Comparison of ENCODE assay signal across 8 mouse cellular contexts in genomic region chr3:152980431-152980830, GRCm38 (mm10). TPM values are rescaled to one million over a fixed set of nuclear protein-coding genes. Genes with fewer than 3 reads are reported as not detected.
DNase-seq lines count a peak whose midpoint lies in the region; ATAC-seq lines count a peak whose summit lies in the region.

No protein-coding gene starts in this region.

- H3K36me3 ChIP-seq in embryonic facial prominence, embryonic 13.5 days, result no peaks in the 10 kb centered on the region
- H3K36me3 ChIP-seq in hindbrain, embryonic 16.5 days (ENCODE audit: control insufficient read depth, insufficient read depth, low read length), result no peaks in the 10 kb centered on the region

- peak; percentile 10 for DNase-seq in kidney, adult 18-20 months
- no peak for DNase-seq in kidney, adult 11 months
- peak; percentile 17 for DNase-seq in mesoderm, embryonic 11.5 days (ENCODE audit: low read depth, low spot score)
- DNase-seq in c-Kit-positive CD71-positive TER-119-positive erythroid progenitor cells, embryonic 14.5 days (ENCODE audit: low spot score), result no peak
- DNase-seq in urinary bladder, postnatal 4 days (ENCODE audit: low spot score in 2 of 2), result no peak
- no peak for DNase-seq in frontal cortex, postnatal 36 days (ENCODE audit: low spot score in 2 of 2)

- H3K27me3 ChIP-seq in embryonic facial prominence, embryonic 13.5 days, result peaks cover 44% of the 10 kb centered on the region
- H3K27me3 ChIP-seq in hindbrain, embryonic 16.5 days (replicated peaks; ENCODE audit: control insufficient read depth, insufficient read depth, low read length), result no peaks in the 10 kb centered on the region

- H3K4me2 ChIP-seq in embryonic facial prominence, embryonic 13.5 days, result peak overlapping the region; percentile 96
- H3K4me2 ChIP-seq in hindbrain, embryonic 16.5 days (ENCODE audit: low read length), result peak overlapping the region; percentile 87

- no peaks in the 10 kb centered on the region for H3K9me3 ChIP-seq in embryonic facial prominence, embryonic 13.5 days
- no peaks in the 10 kb centered on the region for H3K9me3 ChIP-seq in hindbrain, embryonic 16.5 days (ENCODE audit: control insufficient read depth, low read length)

- H3K4me1 ChIP-seq in embryonic facial prominence, embryonic 13.5 days, result peaks cover 20% of the 10 kb centered on the region
- H3K4me1 ChIP-seq in hindbrain, embryonic 16.5 days (ENCODE audit: control insufficient read depth, insufficient read depth, low read depth, low read length), result peaks cover 16% of the 10 kb centered on the region

- H3K27ac ChIP-seq in embryonic facial prominence, embryonic 13.5 days, result no peak overlapping the region
- peak overlapping the region; percentile 35 for H3K27ac ChIP-seq in hindbrain, embryonic 16.5 days (ENCODE audit: low read depth, low read length)

- WGBS in embryonic facial prominence, embryonic 13.5 days, result 4% methylated on average over 6 of the region's 6 CpGs
- 4% methylated on average over 5 of the region's 6 CpGs for WGBS in hindbrain, embryonic 16.5 days

- no peak for ATAC-seq in embryonic facial prominence, embryonic 13.5 days (ENCODE audit: insufficient number of reproducible peaks, insufficient read depth, low FRiP score, low TSS enrichment, low read depth)
- ATAC-seq in hindbrain, embryonic 16.5 days, result peak; percentile 45

- 0 out of 2 replicates have a peak overlapping the region, but pooled peaks have one; percentile 69 for H3K9ac ChIP-seq in embryonic facial prominence, embryonic 13.5 days
- peak overlapping the region; percentile 68 for H3K9ac ChIP-seq in hindbrain, embryonic 16.5 days (ENCODE audit: low read depth, low read length)

- peak overlapping the region; percentile 55 for H3K4me3 ChIP-seq in embryonic facial prominence, embryonic 13.5 days
- peak overlapping the region; percentile 66 for H3K4me3 ChIP-seq in hindbrain, embryonic 16.5 days (ENCODE audit: low read length)

RNA-seq across cellular contexts. Expression of gene St6galnac5, which starts 1.6 kb away (rescaled TPM):
- 2.8 and 3.1 TPM in 2 replicates for polyA plus RNA-seq in embryonic facial prominence, embryonic 13.5 days (2015; fragmentation: Nextera tagmentation; extraction: Ambion mirVana)
- polyA plus RNA-seq in hindbrain, embryonic 16.5 days (2015; fragmentation: Nextera tagmentation; extraction: Ambion mirVana), result 20.1 and 21.1 TPM in 2 replicates

Comparison
In these comparisons a context has a peak if more than half of its experiments do, and no peak if none do; other contexts are left out.
1. DNase-seq: peak in kidney, adult 18-20 months (single experiment) and mesoderm, embryonic 11.5 days (single experiment); none in kidney, adult 11 months (single experiment), c-Kit-positive CD71-positive TER-119-positive erythroid progenitor cells, embryonic 14.5 days (single experiment), urinary bladder, postnatal 4 days (0 of 2) and frontal cortex, postnatal 36 days (0 of 2).